Mouse (Mus musculus) hindbrain, embryonic 16.5 days (tissue): ENCODE data around the gene Drd1. TPM values are rescaled to one million over a fixed set of nuclear protein-coding genes. Genes with fewer than 3 reads are reported as not detected.

Experiments
- ATAC-seq: fragments of 200-750 bp; cut with Nextera tagmentation; 2 replicates; pipeline ENCODE4 v1.8.0; 2017; ENCODE audit warnings: moderate TSS enrichment, moderate library complexity
- H3K27ac ChIP-seq: fragments of 300-500 bp; sonication (generic); 2 replicates; pipeline ENCODE4 v1.5.1; 2014; ENCODE audit warnings: low read depth, mild to moderate bottlenecking, control low read depth, low read length, moderate library complexity
- H3K27me3 ChIP-seq: fragments of 300-500 bp; sonication (generic); replicated peaks from 2 replicates; pipeline ENCODE4 v1.6.1; 2014; ENCODE audit warnings: low read length; ENCODE audit not compliant: control insufficient read depth, insufficient read depth
- H3K36me3 ChIP-seq: fragments of 300-500 bp; sonication (generic); 2 replicates; pipeline ENCODE4 v1.6.1; 2014; ENCODE audit warnings: mild to moderate bottlenecking, low read length, moderate library complexity, mixed read lengths; ENCODE audit not compliant: control insufficient read depth, insufficient read depth
- H3K4me1 ChIP-seq: fragments of 300-500 bp; sonication (generic); 2 replicates; pipeline ENCODE4 v1.6.1; 2014; ENCODE audit warnings: low read depth, low read length; ENCODE audit not compliant: control insufficient read depth, insufficient read depth
- H3K4me2 ChIP-seq: fragments of 300-500 bp; sonication (generic); 2 replicates; pipeline ENCODE4 v1.6.1; 2014; ENCODE audit warnings: mild to moderate bottlenecking, low read length, control low read depth, moderate library complexity
- H3K4me3 ChIP-seq: fragments of 300-500 bp; sonication (generic); 2 replicates; pipeline ENCODE4 v1.5.1; 2014; ENCODE audit warnings: mild to moderate bottlenecking, low read length, control low read depth, moderate library complexity
- H3K9ac ChIP-seq: fragments of 300-500 bp; sonication (generic); 2 replicates; pipeline ENCODE4 v1.6.1; 2014; ENCODE audit warnings: low read depth, mild to moderate bottlenecking, control low read depth, low read length, moderate library complexity
- H3K9me3 ChIP-seq: fragments of 300-500 bp; sonication (generic); 2 replicates; pipeline ENCODE4 v1.6.1; 2014; ENCODE audit warnings: mild to moderate bottlenecking, low read length, moderate library complexity; ENCODE audit not compliant: control insufficient read depth
- WGBS: fragments of 180-500 bp; shearing (Covaris S2); extraction: QIAGEN DNeasy Blood & Tissue Kit; methylation state at CpG from one replicate; pipeline ENCODE4 v1.1.7; 2014; 5-methylcytosine and 5-hydroxymethylcytosine counted together
- polyA plus RNA-seq: library from polyadenylated mRNA; unstranded; fragments of >200 nt; fragmentation: Nextera tagmentation; extraction: Ambion mirVana; gene quantifications from 2 replicates; pipeline ENCODE4 v1.2.1, GENCODE M21; 2015

The Drd1 gene
- polyA plus RNA-seq, 1 experiment from 2014 or later, result 2.1 TPM

DNA sequence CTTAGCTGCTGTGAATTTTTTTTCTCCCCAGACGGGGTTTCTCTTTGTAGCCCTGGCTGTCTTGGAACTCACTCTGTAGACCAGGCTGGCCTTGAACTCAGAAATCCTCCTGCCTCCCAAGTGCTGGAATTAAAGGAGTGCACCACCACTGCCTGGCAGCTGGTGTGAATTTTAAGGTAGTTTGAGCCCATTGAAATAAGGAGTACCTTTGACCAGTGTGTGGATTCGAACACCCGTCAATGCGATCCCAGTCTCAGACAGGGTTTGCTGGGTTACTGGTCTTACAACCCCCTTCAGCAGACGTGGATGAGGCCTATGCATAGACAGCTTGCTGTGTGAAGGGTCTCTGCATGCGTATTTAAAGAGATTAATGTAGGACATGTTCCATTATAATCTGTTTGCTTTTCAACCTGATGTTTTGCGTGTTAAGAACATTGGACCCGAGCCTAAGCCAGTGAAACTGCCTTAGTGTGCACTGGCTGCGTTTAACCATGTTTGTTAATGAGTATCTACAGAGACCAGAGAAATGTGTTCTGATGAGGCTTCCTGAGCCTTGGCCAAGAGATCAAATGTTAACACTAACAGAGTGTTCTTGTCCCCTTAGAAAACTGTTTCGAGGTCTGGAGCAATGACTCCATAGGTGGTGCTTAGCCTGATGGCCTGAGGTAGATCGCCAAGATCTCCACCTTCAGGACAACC, 21.4 kb upstream of the Drd1 start:
- Histone ChIP-seq H3K9ac (no peak overlapping the region), H3K4me1 (peaks cover 16% of the 10 kb centered on the region), H3K27ac (no peak overlapping the region), H3K27me3 (no peaks in the 10 kb centered on the region), H3K4me2 (no peak overlapping the region), H3K4me3 (no peak overlapping the region), H3K9me3 (no peaks in the 10 kb centered on the region), H3K36me3 (no peaks in the 10 kb centered on the region)
- WGBS, result 87% methylated on average over 11 of the region's 11 CpGs
- ATAC-seq, result no peak

DNA sequence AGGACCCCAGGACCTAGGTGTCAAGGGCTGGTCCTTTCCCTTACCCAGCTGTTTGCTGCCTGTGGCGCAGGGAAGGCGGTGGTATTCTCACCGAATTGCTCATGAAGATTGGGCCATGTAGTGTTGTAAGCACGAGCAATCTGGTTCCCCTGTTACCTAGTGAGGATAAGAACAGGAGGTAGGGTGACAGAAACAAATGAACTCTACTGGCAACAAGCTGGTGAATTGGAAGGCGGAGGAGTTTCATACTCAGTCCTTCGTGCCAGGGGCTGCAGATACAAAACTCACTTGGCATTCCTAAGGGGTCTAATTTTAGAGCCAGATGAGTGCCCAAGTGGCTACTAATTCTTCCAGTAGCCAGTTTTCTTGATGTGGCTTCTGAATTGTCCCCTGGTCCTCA, 20.5 kb upstream of the Drd1 start:
- Histone ChIP-seq H3K4me3 (no peak overlapping the region), H3K4me1 (peaks cover 16% of the 10 kb centered on the region), H3K27ac (no peak overlapping the region), H3K36me3 (no peaks in the 10 kb centered on the region), H3K27me3 (no peaks in the 10 kb centered on the region), H3K9ac (no peak overlapping the region), H3K4me2 (no peak overlapping the region), H3K9me3 (no peaks in the 10 kb centered on the region)
- 84% methylated on average over 6 of the region's 6 CpGs for WGBS
- no peak for ATAC-seq

DNA sequence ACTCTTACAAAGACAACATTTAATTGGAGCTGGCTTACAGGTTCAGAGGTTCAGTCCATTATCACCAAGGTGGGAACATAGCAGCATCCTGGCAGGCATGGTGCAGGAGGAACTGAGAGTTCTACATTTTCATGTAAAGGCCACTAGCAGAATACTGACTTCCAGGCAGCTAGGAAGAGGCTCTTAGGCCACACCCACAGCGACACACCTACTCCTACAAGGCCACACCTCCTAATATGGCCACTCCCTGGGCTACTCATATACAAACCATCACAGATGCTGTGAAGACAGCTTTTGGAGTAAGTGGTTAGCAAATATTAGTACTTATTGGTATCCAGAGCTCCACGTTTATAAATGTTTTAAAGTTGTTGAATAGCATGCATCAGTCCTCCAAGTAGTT, 19.9 kb upstream of the Drd1 start:
- 83% methylated on average over 2 of the region's 2 CpGs for WGBS
- H3K4me2 ChIP-seq, result no peak overlapping the region

DNA sequence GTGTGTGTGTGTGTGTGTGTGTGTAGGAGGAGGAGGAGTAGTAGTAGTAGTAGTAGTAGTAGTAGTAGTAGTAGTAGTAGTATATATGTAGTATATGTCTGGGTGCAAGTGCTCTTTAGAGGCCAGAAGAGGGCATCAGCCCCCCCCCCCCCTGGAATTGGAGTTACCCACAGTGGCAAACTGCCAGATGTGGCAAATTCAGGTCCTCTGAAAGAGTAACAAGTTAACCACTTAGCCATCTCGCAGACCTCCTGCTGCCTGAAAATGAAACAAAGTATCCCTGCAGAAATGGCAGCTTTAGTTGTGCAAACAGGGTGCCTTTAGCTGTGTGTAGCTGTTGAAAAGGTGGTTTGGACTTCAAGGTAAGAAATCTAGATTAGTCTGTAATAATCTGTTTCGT, 18.0 kb upstream of the Drd1 start:
- Histone ChIP-seq H3K27me3 (no peaks in the 10 kb centered on the region), H3K36me3 (no peaks in the 10 kb centered on the region), H3K9ac (no peak overlapping the region), H3K9me3 (no peaks in the 10 kb centered on the region), H3K4me3 (no peak overlapping the region), H3K4me2 (peak overlapping the region; percentile 77), H3K4me1 (peaks cover 15% of the 10 kb centered on the region), H3K27ac (no peak overlapping the region)
- ATAC-seq, result no peak
- 67% methylated on average over 2 of the region's 2 CpGs for WGBS

More for the DNA sequence above, 19.9 kb upstream of the Drd1 start:
- Histone ChIP-seq H3K4me1 (peaks cover 16% of the 10 kb centered on the region), H3K36me3 (no peaks in the 10 kb centered on the region), H3K27ac (no peak overlapping the region), H3K9me3 (no peaks in the 10 kb centered on the region), H3K4me3 (no peak overlapping the region), H3K9ac (no peak overlapping the region), H3K27me3 (no peaks in the 10 kb centered on the region)
- no peak for ATAC-seq

DNA sequence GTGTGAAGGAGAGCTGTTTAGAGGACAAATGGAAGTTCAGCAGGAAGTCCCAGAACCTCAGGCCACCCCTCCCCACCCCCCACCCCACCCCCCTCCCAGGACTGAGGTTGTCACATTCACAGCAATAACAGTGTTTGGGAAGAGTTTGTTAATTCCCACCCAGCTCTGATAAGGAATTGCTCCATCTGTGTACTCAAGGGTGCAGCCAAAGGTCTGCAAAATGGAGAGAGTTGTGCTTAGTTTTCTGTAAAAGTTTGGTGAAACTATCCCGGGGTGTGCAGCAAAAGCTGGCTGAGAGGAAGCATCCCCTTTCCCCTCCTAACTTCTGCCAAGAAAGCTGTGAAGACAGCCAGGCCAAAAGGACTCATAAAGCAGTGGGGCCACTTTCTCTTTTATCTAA, 17.6 kb upstream of the Drd1 start:
- H3K4me2 ChIP-seq, result peak overlapping the region; percentile 77
- H3K9ac ChIP-seq, result no peak overlapping the region
- H3K9me3 ChIP-seq, result no peaks in the 10 kb centered on the region
- WGBS, result 44% methylated on average over 1 of the region's 1 CpGs
- no peak overlapping the region for H3K27ac ChIP-seq
- H3K4me1 ChIP-seq, result peaks cover 14% of the 10 kb centered on the region
- ATAC-seq, result no peak
- no peaks in the 10 kb centered on the region for H3K27me3 ChIP-seq
- peak overlapping the region; percentile 74 for H3K4me3 ChIP-seq
- H3K36me3 ChIP-seq, result no peaks in the 10 kb centered on the region

DNA sequence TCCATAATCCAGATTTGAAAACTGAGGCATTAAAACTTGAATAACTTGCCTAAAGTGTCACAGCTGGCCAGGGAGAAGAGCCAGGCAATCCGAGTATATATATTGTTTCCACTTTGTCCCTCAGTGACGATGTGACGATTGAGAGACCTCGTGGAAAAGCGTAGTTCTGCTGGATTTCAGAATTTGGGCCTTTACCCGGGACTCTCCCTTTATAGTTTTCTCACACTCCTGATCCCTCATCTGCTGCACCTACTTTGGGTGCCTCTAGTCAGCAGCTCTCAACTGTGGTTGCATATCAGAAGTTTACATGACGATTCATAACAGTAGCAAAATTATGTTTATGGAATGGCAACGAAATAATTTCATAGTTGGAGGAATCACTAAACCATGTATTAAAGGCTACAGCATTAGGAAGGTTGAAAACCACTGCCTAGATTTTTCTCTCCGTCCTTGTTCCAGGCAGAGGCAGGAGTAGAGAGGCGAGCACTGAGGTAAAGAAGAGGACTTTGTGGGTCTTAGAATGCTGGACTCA, 17.1 kb upstream of the Drd1 start:
- WGBS, result 35% methylated on average over 10 of the region's 10 CpGs
- Histone ChIP-seq H3K27ac (peak overlapping the region; percentile 87), H3K36me3 (no peaks in the 10 kb centered on the region), H3K4me2 (peak overlapping the region; percentile 77), H3K9me3 (no peaks in the 10 kb centered on the region), H3K4me3 (peak overlapping the region; percentile 74), H3K9ac (peak overlapping the region; percentile 91), H3K4me1 (peaks cover 14% of the 10 kb centered on the region), H3K27me3 (no peaks in the 10 kb centered on the region)
- ATAC-seq, result no peak

DNA sequence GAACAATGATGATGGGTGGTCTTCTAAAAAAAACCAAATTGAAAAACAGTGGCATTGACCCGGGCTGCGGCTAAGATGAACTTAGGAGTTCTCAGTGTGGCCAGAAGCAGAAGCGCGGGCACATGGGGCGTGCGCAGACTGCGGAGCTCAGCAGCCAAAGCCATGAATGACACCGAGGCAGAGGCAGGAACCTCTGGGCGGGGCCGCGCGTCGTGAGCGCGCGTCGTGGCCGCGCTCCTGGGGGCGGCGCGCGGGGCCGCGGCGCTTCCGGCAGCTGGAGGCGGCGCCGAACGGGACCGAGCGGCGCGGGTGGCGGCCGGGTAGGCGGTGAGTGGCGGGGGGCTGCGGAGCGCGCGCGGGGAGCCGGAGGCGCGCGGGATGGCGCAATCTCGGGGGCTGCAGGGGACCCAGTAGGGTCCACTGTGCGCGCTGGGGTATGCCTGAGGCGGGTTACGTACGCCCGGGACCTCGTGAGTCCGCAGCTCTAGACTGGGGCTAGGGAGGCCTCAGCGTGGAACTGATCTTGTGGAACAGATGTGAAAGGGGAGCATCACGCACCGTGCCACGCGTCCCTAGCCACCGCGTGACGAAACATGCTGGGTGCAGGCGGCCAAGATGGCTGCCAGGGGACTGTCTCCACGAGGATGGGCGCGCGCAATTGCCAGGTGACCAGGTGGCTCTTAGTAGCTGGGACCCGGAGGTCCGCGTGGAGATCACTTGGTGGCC, 16.3 kb upstream of the Drd1 start, which contains the start of gene Sfxn1:
Sfxn1 (plus strand) TSS at position 264 of the 726 bp plus-strand sequence.
- ATAC-seq, result peak; percentile 90
- no peaks in the 10 kb centered on the region for H3K27me3 ChIP-seq

DNA sequence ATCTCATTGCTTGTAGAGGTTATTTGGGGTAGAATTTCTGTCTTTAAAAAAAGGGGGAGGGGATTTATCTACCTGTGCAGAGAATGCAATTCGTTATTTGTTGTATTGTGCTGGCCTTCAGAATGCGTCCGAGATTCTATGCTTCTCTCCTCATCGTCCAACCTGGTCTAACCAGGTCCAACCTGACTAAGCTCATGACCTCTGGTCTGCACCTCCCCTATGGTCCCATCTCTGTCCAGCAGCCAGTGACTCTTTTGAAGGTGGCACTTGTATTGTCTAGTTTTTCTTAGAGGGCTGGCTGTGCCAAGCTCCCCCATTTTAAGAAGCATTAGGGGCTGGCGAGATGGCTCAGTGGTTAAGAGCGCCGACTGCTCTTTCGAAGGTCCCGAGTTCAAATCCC, 15.5 kb upstream of the Drd1 start:
- Histone ChIP-seq H3K4me1 (peaks cover 14% of the 10 kb centered on the region), H3K4me2 (no peak overlapping the region), H3K27me3 (no peaks in the 10 kb centered on the region), H3K4me3 (no peak overlapping the region), H3K27ac (no peak overlapping the region), H3K36me3 (no peaks in the 10 kb centered on the region), H3K9me3 (no peaks in the 10 kb centered on the region), H3K9ac (no peak overlapping the region)
- WGBS, result 95% methylated on average over 9 of the region's 9 CpGs
- no peak for ATAC-seq

More for the DNA sequence above, 16.3 kb upstream of the Drd1 start, which contains the start of gene Sfxn1:
- Histone ChIP-seq H3K9ac (peak within 1 kb of the TSS; percentile 91), H3K27ac (peak within 1 kb of the TSS; percentile 87), H3K36me3 (no peaks in the 10 kb centered on the region), H3K9me3 (no peaks in the 10 kb centered on the region), H3K4me1 (peaks cover 14% of the 10 kb centered on the region), H3K4me3 (peak within 1 kb of the TSS; percentile 74), H3K4me2 (peak within 1 kb of the TSS; percentile 77)
- WGBS, result under 1% methylated on average over 69 of the region's 74 CpGs

DNA sequence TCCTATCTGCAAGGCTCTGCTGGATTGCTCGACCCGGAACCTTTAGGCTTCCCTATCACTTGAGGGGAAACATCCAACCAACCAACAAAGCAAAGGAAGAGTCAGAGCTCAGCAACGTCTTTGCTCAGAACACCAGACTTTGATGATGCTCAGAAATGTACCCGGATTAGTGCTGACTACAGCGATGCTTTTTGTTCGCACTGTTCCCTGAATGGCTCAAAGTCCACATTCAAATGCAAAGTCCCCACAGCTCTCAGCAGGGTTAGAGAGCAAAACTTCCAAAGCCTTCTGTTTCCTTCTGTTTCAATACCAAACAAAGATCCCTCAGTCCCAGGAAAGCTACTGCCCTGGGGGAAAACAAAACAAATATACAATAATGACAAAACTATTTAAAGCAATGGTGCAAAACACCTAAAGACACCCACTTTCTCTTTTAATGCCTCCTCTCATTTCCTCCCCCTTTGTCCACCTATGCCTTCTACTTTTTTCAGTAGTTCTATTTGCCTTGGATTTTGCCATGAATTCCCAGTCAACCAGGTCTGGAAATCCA, 12.2 kb upstream of the Drd1 start:
- Histone ChIP-seq H3K27me3 (no peaks in the 10 kb centered on the region), H3K9ac (no peak overlapping the region), H3K4me3 (no peak overlapping the region), H3K36me3 (no peaks in the 10 kb centered on the region), H3K9me3 (no peaks in the 10 kb centered on the region), H3K4me1 (peaks cover 3% of the 10 kb centered on the region), H3K4me2 (no peak overlapping the region), H3K27ac (no peak overlapping the region)
- 12% methylated on average over 6 of the region's 6 CpGs for WGBS
- ATAC-seq, result no peak
